Mouse (Mus musculus): ENCODE measurements at regions not wholly inside any gene's neighbourhood (a gene's known extent, or its start where the extent isn't known, plus 50 kb on each side); places are given as distances from the start of the nearest gene placed in this dataset.

DNA sequence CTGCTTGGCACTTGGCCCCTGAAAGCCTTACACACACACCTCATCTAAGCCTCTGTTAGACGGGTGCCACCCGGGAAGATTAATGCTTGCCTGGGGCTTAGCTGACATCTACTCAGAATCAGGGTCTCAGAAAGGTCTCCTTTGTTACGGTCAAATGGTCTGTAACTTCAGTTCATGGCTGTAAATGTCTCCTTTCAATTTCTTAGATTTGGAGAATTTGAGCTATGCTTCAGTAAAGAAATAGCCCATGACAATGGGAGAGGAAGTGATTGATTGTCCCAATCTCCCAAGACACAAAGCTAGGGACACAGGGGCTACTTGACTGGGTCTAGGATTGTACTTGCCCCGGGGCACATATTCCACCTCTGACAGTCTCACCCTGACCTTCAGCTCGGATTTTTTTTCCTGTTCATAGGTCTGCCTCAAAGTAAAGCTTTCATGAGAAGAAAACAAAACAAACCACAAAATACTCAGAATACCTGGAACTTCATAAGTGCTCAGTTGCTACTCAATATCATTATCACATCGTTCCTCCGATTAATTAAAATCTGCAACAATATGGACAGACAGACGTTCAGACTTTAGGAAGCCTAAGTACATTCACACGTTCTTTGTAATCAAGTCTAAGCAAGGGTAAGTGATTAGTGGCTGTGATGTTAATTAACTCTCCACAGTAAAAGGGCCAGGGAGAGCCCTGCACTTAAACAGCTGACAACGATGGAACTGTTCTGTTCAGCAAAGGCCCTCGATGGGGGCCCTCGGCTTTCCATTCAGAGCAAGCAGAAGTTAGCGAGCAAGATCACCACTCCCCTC is 132.9 kb upstream of the Slco3a1 start:
- Histone ChIP-seq H3K4me3 (ENCODE audit: low read depth, low read length) (no peak overlapping the region), H3K4me1 (ENCODE audit: control insufficient read depth, insufficient read depth, low read length) (peaks cover 3% of the 10 kb centered on the region; the same call in 1 of the 2 replicates), H3K9me3 (replicated peaks; ENCODE audit: control insufficient read depth, low read length) (no peaks in the 10 kb centered on the region), H3K9ac (ENCODE audit: low read length) (no peak overlapping the region), H3K36me3 (ENCODE audit: control insufficient read depth, insufficient read depth, low read length) (no peaks in the 10 kb centered on the region), H3K27me3 (replicated peaks; ENCODE audit: control insufficient read depth, insufficient read depth, low read length) (no peaks in the 10 kb centered on the region), H3K27ac (ENCODE audit: low read depth, low read length) (no peak overlapping the region), H3K4me2 (ENCODE audit: low read length) (no peak overlapping the region)
- peak; percentile 82 for DNase-seq (ENCODE audit: low spot score)
- 5% methylated on average over 13 of the region's 13 CpGs for WGBS
- ATAC-seq = peak; percentile 95

DNA sequence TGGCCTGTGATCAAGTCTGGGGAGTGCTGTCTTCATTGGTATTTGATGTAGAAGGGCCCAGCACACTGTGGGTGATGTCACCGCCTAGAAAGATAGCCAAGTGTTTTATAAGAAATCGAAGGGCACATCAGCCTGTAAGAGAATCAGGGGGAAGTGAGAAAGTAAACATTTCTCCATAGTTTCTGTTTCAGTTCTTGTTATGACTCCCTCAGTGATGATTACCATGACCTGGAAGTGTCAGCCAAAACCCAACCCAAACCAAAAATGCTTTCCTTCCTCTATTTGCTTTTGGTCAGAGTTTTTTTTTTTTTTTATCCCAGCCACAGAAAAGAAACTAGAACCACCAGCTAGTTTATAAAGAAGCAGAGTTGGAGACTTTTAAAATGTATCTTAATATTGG is 129.4 kb upstream of the Slco3a1 start:
- H3K4me2 ChIP-seq (ENCODE audit: low read length) = no peak overlapping the region
- no peaks in the 10 kb centered on the region for H3K9me3 ChIP-seq (replicated peaks; ENCODE audit: control insufficient read depth, low read length)
- H3K27ac ChIP-seq (ENCODE audit: low read depth, low read length) = no peak overlapping the region
- H3K9ac ChIP-seq (ENCODE audit: low read length) = no peak overlapping the region
- H3K36me3 ChIP-seq (ENCODE audit: control insufficient read depth, insufficient read depth, low read length) = no peaks in the 10 kb centered on the region
- H3K4me3 ChIP-seq (ENCODE audit: low read depth, low read length) = no peak overlapping the region
- 87% methylated on average over 2 of the region's 2 CpGs for WGBS
- H3K27me3 ChIP-seq (replicated peaks; ENCODE audit: control insufficient read depth, insufficient read depth, low read length) = no peaks in the 10 kb centered on the region
- ATAC-seq = no peak
- H3K4me1 ChIP-seq (ENCODE audit: control insufficient read depth, insufficient read depth, low read length) = peaks cover 3% of the 10 kb centered on the region; the same call in 1 of the 2 replicates
- no peak for DNase-seq (ENCODE audit: low spot score)

DNA sequence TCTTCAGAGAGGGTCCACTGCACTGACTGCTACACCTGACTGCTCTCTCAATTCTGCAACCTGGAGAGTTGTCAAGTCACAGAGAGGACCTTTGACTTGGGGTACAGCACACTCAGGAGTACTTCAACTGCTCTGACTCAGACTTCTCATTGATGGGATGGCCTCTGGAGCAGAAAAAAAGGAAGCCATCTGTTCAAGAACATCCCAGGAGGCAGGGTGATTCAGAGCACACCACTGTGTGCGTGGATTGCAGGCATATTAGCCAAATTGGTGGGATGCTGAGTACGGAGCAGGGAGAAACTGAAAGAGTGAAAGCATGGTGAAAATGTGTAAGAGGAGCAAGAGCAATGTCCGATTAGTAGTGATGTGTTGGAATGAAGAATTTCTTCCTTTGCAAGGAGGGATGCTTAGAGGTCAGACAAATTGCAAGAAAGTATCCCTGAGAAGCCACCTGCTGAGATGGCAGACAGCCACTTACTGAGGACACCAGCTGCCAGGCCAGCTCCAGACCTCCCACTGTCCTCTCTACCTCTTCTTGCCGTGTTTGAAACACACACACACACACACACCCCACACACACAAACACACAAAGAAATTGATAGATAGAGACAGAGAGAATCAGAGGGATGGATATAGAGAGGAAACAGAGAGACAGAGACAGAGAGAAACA is 119.2 kb upstream of the Slco3a1 start:
- Histone ChIP-seq H3K9ac (ENCODE audit: low read length) (no peak overlapping the region), H3K36me3 (ENCODE audit: control insufficient read depth, insufficient read depth, low read length) (no peaks in the 10 kb centered on the region), H3K27ac (ENCODE audit: low read depth, low read length) (no peak overlapping the region), H3K4me3 (ENCODE audit: low read depth, low read length) (no peak overlapping the region), H3K27me3 (replicated peaks; ENCODE audit: control insufficient read depth, insufficient read depth, low read length) (no peaks in the 10 kb centered on the region), H3K4me2 (ENCODE audit: low read length) (no peak overlapping the region), H3K9me3 (replicated peaks; ENCODE audit: control insufficient read depth, low read length) (no peaks in the 10 kb centered on the region), H3K4me1 (ENCODE audit: control insufficient read depth, insufficient read depth, low read length) (no peaks in the 10 kb centered on the region)
- no peak for ATAC-seq
- DNase-seq (ENCODE audit: low spot score) = no peak
- 76% methylated on average over 4 of the region's 4 CpGs for WGBS

DNA sequence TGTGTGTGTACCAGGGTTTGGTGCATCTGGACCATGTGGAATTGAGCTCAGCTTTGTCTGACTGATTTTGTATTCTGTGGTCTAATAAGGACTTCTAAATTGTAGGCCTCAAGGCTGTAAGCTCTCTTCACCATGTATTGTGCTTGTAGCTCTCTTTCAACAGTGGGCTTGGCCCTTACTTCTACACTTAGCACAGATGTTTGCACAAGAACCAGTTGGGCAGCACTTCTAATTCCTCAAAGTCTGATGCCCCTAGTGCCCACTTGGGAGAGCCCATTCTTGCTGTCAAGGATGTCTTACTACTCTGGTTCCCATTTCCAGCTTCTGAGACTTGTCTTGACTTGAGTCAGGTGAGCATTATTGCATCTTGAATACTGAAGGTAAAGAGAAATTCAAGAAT is 114.5 kb upstream of the Slco3a1 start:
- no peaks in the 10 kb centered on the region for H3K27me3 ChIP-seq (replicated peaks; ENCODE audit: control insufficient read depth, insufficient read depth, low read length)
- no peak overlapping the region for H3K27ac ChIP-seq (ENCODE audit: low read depth, low read length)
- H3K36me3 ChIP-seq (ENCODE audit: control insufficient read depth, insufficient read depth, low read length) = no peaks in the 10 kb centered on the region
- H3K9ac ChIP-seq (ENCODE audit: low read length) = no peak overlapping the region
- no peaks in the 10 kb centered on the region for H3K4me1 ChIP-seq (ENCODE audit: control insufficient read depth, insufficient read depth, low read length)
- ATAC-seq (no peak), DNase-seq (ENCODE audit: low spot score) (no peak)
- no peak overlapping the region for H3K4me3 ChIP-seq (ENCODE audit: low read depth, low read length)
- no peak overlapping the region for H3K4me2 ChIP-seq (ENCODE audit: low read length)
- H3K9me3 ChIP-seq (replicated peaks; ENCODE audit: control insufficient read depth, low read length) = no peaks in the 10 kb centered on the region

DNA sequence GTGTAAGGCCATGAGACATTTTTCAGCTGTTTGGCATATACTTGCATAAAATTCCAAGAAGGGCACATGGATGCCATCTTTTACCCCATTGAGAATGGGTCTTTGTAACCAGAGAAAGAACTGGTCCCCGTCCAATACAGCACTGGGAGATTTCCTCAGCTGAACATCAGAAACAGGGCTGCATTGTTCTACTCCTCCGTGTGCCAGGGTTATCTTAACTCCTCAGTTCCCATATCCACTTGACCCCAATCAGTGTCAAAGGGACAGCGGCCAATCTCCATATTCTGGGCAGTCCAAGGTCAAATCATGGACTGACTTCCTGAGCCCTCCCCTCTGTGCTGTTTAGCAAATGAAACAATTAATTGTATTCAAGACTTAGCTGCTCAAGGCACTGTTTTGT is 112.5 kb upstream of the Slco3a1 start:
- Histone ChIP-seq H3K36me3 (ENCODE audit: control insufficient read depth, insufficient read depth, low read length) (no peaks in the 10 kb centered on the region), H3K9me3 (replicated peaks; ENCODE audit: control insufficient read depth, low read length) (no peaks in the 10 kb centered on the region), H3K27ac (ENCODE audit: low read depth, low read length) (no peak overlapping the region), H3K4me1 (ENCODE audit: control insufficient read depth, insufficient read depth, low read length) (no peaks in the 10 kb centered on the region), H3K9ac (ENCODE audit: low read length) (no peak overlapping the region), H3K27me3 (replicated peaks; ENCODE audit: control insufficient read depth, insufficient read depth, low read length) (no peaks in the 10 kb centered on the region), H3K4me3 (ENCODE audit: low read depth, low read length) (no peak overlapping the region), H3K4me2 (ENCODE audit: low read length) (no peak overlapping the region)
- DNase-seq (ENCODE audit: low spot score) (no peak), ATAC-seq (no peak)
- 57% methylated on average over 3 of the region's 3 CpGs for WGBS

DNA sequence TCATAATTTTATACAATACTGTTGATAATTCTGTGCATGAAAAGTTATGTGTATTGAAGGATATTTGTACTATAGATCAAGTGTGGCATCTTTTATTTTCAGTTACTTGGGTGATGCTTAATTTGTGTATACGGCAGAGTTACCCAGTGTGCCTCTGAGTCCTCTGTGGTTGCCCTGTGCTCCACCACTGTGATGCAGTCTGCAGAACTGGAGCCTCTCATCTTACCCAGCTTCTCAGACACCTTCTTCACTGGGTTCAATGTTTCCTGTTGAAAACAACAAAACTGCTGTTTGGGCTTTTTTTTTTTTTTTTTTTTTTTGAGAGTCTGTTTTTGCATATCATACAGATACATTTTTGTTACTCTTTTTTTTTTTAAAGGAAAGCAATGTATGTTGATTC is 109.2 kb upstream of the Slco3a1 start:
- no peak for ATAC-seq
- H3K9ac ChIP-seq (ENCODE audit: low read length) = no peak overlapping the region

DNA sequence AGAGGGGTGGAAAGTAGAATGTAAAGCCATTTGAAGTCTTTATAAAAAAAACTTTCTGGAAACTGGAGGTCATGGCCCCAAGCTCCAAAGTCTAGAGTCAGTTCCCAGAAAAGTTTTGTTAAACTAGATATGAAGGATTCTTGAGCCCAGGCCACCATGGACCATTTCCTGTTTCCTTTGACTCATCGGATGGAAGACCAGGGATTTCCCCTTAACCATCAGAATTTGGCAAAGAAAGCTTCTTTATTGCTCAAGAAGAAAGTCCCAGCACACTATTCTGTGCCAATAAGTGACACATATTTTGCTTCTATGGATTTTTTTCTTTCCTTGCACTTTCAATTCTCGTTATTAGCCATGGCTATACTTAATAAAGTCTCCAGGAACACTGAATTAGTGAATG is 92.7 kb upstream of the Slco3a1 start:
- ATAC-seq (no peak), DNase-seq (ENCODE audit: low spot score) (no peak)
- no peak overlapping the region for H3K9ac ChIP-seq (ENCODE audit: low read length)
- WGBS = 81% methylated on average over 2 of the region's 2 CpGs
- H3K4me1 ChIP-seq (ENCODE audit: control insufficient read depth, insufficient read depth, low read length) = no peaks in the 10 kb centered on the region
- H3K9me3 ChIP-seq (replicated peaks; ENCODE audit: control insufficient read depth, low read length) = no peaks in the 10 kb centered on the region
- no peak overlapping the region for H3K4me3 ChIP-seq (ENCODE audit: low read depth, low read length)
- H3K27ac ChIP-seq (ENCODE audit: low read depth, low read length) = no peak overlapping the region
- H3K27me3 ChIP-seq (replicated peaks; ENCODE audit: control insufficient read depth, insufficient read depth, low read length) = no peaks in the 10 kb centered on the region
- no peaks in the 10 kb centered on the region for H3K36me3 ChIP-seq (ENCODE audit: control insufficient read depth, insufficient read depth, low read length)
- H3K4me2 ChIP-seq (ENCODE audit: low read length) = no peak overlapping the region

More for the DNA sequence above, 109.2 kb upstream of the Slco3a1 start:
- no peaks in the 10 kb centered on the region for H3K9me3 ChIP-seq (replicated peaks; ENCODE audit: control insufficient read depth, low read length)
- no peaks in the 10 kb centered on the region for H3K36me3 ChIP-seq (ENCODE audit: control insufficient read depth, insufficient read depth, low read length)
- no peaks in the 10 kb centered on the region for H3K4me1 ChIP-seq (ENCODE audit: control insufficient read depth, insufficient read depth, low read length)
- H3K4me3 ChIP-seq (ENCODE audit: low read depth, low read length) = no peak overlapping the region
- no peaks in the 10 kb centered on the region for H3K27me3 ChIP-seq (replicated peaks; ENCODE audit: control insufficient read depth, insufficient read depth, low read length)
- no peak overlapping the region for H3K4me2 ChIP-seq (ENCODE audit: low read length)
- no peak overlapping the region for H3K27ac ChIP-seq (ENCODE audit: low read depth, low read length)
- WGBS = 97% methylated on average over 1 of the region's 1 CpGs
- DNase-seq (ENCODE audit: low spot score) = no peak

DNA sequence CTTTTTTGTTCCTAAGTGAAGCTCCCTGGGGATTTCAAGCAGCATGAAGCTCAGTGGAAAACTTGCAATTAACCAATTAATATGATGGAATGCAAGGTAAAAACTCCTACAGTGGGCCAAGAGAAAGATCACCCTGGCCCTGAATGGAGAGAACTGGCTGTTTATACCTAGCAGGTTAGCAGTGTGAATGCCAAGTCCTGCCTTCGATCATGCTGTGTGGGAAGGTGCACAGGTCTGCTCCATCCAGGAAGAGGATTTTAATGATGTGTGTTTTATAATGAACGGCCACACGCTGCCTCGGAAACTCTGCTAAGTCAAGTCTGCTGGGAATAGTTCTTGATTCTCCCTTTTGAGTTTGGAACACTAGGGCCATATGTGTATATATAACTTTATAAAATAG is 85.6 kb upstream of the Slco3a1 start:
- DNase-seq (ENCODE audit: low spot score) (no peak), ATAC-seq (no peak)
- H3K9ac ChIP-seq (ENCODE audit: low read length) = no peak overlapping the region
- H3K4me3 ChIP-seq (ENCODE audit: low read depth, low read length) = no peak overlapping the region
- H3K9me3 ChIP-seq (replicated peaks; ENCODE audit: control insufficient read depth, low read length) = no peaks in the 10 kb centered on the region
- no peak overlapping the region for H3K27ac ChIP-seq (ENCODE audit: low read depth, low read length)
- H3K27me3 ChIP-seq (replicated peaks; ENCODE audit: control insufficient read depth, insufficient read depth, low read length) = no peaks in the 10 kb centered on the region
- no peaks in the 10 kb centered on the region for H3K36me3 ChIP-seq (ENCODE audit: control insufficient read depth, insufficient read depth, low read length)
- no peaks in the 10 kb centered on the region for H3K4me1 ChIP-seq (ENCODE audit: control insufficient read depth, insufficient read depth, low read length)
- H3K4me2 ChIP-seq (ENCODE audit: low read length) = no peak overlapping the region
- 85% methylated on average over 4 of the region's 4 CpGs for WGBS

DNA sequence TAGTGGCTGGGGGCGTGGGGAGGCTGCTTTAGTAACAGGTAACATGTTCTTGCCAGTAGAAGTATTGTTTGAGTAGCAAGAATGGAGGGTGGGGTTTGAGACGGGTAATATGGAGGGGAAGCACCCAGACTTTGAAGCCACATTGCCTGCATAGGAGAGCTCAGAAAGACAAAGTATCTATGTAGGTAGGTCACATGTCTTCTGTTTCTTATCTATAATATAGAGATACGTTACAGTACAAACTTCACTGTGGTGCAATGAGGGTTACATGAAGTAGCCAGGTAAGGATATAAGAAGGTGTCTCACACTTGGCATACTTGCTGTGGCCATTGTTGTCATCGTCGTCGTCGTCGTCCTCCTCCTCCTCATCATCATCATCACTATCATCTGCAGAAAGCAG is 77.6 kb upstream of the Slco3a1 start:
- no peak overlapping the region for H3K4me2 ChIP-seq (ENCODE audit: low read length)
- no peak for DNase-seq (ENCODE audit: low spot score)
- no peaks in the 10 kb centered on the region for H3K27me3 ChIP-seq (replicated peaks; ENCODE audit: control insufficient read depth, insufficient read depth, low read length)
- 93% methylated on average over 8 of the region's 8 CpGs for WGBS
- H3K36me3 ChIP-seq (ENCODE audit: control insufficient read depth, insufficient read depth, low read length) = no peaks in the 10 kb centered on the region
- no peaks in the 10 kb centered on the region for H3K9me3 ChIP-seq (replicated peaks; ENCODE audit: control insufficient read depth, low read length)
- no peak overlapping the region for H3K9ac ChIP-seq (ENCODE audit: low read length)
- ATAC-seq = no peak
- no peaks in the 10 kb centered on the region for H3K4me1 ChIP-seq (ENCODE audit: control insufficient read depth, insufficient read depth, low read length)
- H3K27ac ChIP-seq (ENCODE audit: low read depth, low read length) = no peak overlapping the region
- no peak overlapping the region for H3K4me3 ChIP-seq (ENCODE audit: low read depth, low read length)
